Mouse (Mus musculus) hindbrain, embryonic 16.5 days (tissue): ENCODE data around the gene Capn8. TPM values are rescaled to one million over a fixed set of nuclear protein-coding genes. Genes with fewer than 3 reads are reported as not detected.

Experiments
- ATAC-seq: fragments of 200-750 bp; cut with Nextera tagmentation; 2 replicates; pipeline ENCODE4 v1.8.0; 2017; ENCODE audit warnings: moderate TSS enrichment, moderate library complexity
- H3K27ac ChIP-seq: fragments of 300-500 bp; sonication (generic); 2 replicates; pipeline ENCODE4 v1.5.1; 2014; ENCODE audit warnings: low read depth, mild to moderate bottlenecking, control low read depth, low read length, moderate library complexity
- H3K27me3 ChIP-seq: fragments of 300-500 bp; sonication (generic); replicated peaks from 2 replicates; pipeline ENCODE4 v1.6.1; 2014; ENCODE audit warnings: low read length; ENCODE audit not compliant: control insufficient read depth, insufficient read depth
- H3K36me3 ChIP-seq: fragments of 300-500 bp; sonication (generic); 2 replicates; pipeline ENCODE4 v1.6.1; 2014; ENCODE audit warnings: mild to moderate bottlenecking, low read length, moderate library complexity, mixed read lengths; ENCODE audit not compliant: control insufficient read depth, insufficient read depth
- H3K4me1 ChIP-seq: fragments of 300-500 bp; sonication (generic); 2 replicates; pipeline ENCODE4 v1.6.1; 2014; ENCODE audit warnings: low read depth, low read length; ENCODE audit not compliant: control insufficient read depth, insufficient read depth
- H3K4me2 ChIP-seq: fragments of 300-500 bp; sonication (generic); 2 replicates; pipeline ENCODE4 v1.6.1; 2014; ENCODE audit warnings: mild to moderate bottlenecking, low read length, control low read depth, moderate library complexity
- H3K4me3 ChIP-seq: fragments of 300-500 bp; sonication (generic); 2 replicates; pipeline ENCODE4 v1.5.1; 2014; ENCODE audit warnings: mild to moderate bottlenecking, low read length, control low read depth, moderate library complexity
- H3K9ac ChIP-seq: fragments of 300-500 bp; sonication (generic); 2 replicates; pipeline ENCODE4 v1.6.1; 2014; ENCODE audit warnings: low read depth, mild to moderate bottlenecking, control low read depth, low read length, moderate library complexity
- H3K9me3 ChIP-seq: fragments of 300-500 bp; sonication (generic); 2 replicates; pipeline ENCODE4 v1.6.1; 2014; ENCODE audit warnings: mild to moderate bottlenecking, low read length, moderate library complexity; ENCODE audit not compliant: control insufficient read depth
- WGBS: fragments of 180-500 bp; shearing (Covaris S2); extraction: QIAGEN DNeasy Blood & Tissue Kit; methylation state at CpG from one replicate; pipeline ENCODE4 v1.1.7; 2014; 5-methylcytosine and 5-hydroxymethylcytosine counted together
- polyA plus RNA-seq: library from polyadenylated mRNA; unstranded; fragments of >200 nt; fragmentation: Nextera tagmentation; extraction: Ambion mirVana; gene quantifications from 2 replicates; pipeline ENCODE4 v1.2.1, GENCODE M21; 2015

Gene Capn8
- polyA plus RNA-seq, 1 experiment from 2014 or later: 0.09 TPM

GRCm38 (mm10) chr1:182522961-182523360, 41.8 kb upstream of the Capn8 start:
- H3K4me3 ChIP-seq: no peak overlapping the region
- no peak overlapping the region for H3K9ac ChIP-seq
- WGBS: 80% methylated on average over 5 of the region's 5 CpGs
- peaks cover 3% of the 10 kb centered on the region for H3K4me1 ChIP-seq
- H3K27me3 ChIP-seq: no peaks in the 10 kb centered on the region
- no peak overlapping the region for H3K4me2 ChIP-seq
- no peak overlapping the region for H3K27ac ChIP-seq
- no peak for ATAC-seq
- no peaks in the 10 kb centered on the region for H3K36me3 ChIP-seq
- no peaks in the 10 kb centered on the region for H3K9me3 ChIP-seq

- ATAC-seq: no peak
- Histone ChIP-seq H3K36me3 (no peaks in the 10 kb centered on the region), H3K27ac (no peak overlapping the region), H3K9ac (no peak overlapping the region), H3K4me1 (peaks cover 7% of the 10 kb centered on the region), H3K27me3 (no peaks in the 10 kb centered on the region), H3K4me2 (no peak overlapping the region), H3K9me3 (no peaks in the 10 kb centered on the region), H3K4me3 (no peak overlapping the region)
- 90% methylated on average over 3 of the region's 3 CpGs for WGBS
Observed at GRCm38 (mm10) chr1:182523692-182524091, 41.1 kb upstream of the Capn8 start.

DNA sequence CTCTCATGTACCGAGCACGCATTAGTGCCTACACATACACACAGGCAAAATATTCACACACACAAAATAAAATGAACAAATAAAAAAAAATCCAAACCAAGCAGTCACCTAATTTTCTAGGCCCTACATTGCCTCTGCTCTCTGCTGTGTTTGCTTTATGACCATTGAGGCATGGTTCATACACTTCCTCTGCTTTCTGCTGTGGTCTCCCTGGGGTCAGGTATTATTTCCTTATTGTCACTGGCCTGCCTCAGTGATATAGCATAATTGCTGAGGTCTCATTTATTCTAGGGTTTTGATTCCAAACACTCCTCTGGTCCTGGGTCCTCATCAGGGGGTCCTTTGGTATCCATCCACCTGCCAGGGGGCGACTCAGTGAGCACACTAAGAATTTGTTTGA, 39.2 kb upstream of the Capn8 start:
- H3K36me3 ChIP-seq: no peaks in the 10 kb centered on the region
- H3K4me1 ChIP-seq: peaks cover 7% of the 10 kb centered on the region
- whole genome bisulfite sequencing: 90% methylated on average over 3 of the region's 3 CpGs
- no peak for ATAC-seq
- no peak overlapping the region for H3K4me2 ChIP-seq
- no peak overlapping the region for H3K4me3 ChIP-seq
- H3K9me3 ChIP-seq: no peaks in the 10 kb centered on the region
- no peaks in the 10 kb centered on the region for H3K27me3 ChIP-seq
- no peak overlapping the region for H3K27ac ChIP-seq
- H3K9ac ChIP-seq: no peak overlapping the region

- Histone ChIP-seq H3K36me3 (no peaks in the 10 kb centered on the region), H3K4me2 (no peak overlapping the region), H3K27ac (no peak overlapping the region), H3K27me3 (no peaks in the 10 kb centered on the region), H3K4me1 (peaks cover 7% of the 10 kb centered on the region), H3K4me3 (no peak overlapping the region), H3K9me3 (no peaks in the 10 kb centered on the region), H3K9ac (no peak overlapping the region)
- 44% methylated on average over 13 of the region's 13 CpGs for WGBS
- no peak for ATAC-seq
Observed at GRCm38 (mm10) chr1:182527261-182527766, 37.5 kb upstream of the Capn8 start.

DNA sequence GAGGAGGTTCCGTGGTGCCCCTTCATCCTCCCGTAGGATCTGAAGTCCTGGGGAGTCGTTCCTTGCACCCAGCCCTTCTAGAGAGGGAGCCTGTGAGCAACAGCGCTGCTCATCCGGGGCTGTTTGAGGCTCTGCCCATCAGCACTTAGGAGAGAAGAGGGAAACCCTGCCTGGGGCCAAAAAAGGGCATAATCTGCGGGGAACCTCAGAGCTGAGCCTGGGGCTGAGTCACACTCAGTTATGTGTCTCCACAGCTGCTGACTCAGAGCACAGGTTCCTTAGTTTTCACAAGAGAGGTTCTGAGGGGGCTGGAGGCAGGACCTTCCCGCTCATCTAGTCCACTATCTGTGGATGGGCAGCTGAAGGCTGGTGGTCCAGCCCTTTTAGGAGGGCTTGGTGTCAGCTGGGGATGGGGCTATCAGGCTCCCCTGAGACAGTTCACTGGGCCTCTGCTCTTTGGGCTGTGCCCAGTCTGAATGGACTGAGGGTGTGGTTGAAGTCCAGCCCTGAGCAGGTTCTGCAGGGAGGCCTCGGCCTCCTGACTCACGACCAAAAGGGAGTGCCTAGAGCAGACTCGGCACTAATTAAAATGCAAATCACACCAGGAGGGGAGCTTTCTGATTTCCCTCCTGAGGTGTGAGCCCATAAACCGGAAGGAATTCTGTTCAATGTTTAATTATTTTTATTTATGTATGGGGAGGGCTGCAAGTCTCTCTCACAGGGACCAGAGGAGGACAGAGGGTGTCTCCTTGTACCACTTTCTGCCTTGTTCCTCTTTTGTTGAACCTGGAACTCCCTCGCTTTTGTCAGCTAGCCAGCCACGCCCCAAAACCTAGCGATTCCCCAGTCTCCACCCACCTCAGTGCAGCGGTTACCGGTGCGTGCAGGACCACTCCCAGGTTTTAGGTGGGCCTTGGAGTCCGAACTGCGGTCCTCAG, 36.6 kb upstream of the Capn8 start:
- Histone ChIP-seq H3K4me2 (peak overlapping the region; percentile 39), H3K4me1 (peaks cover 7% of the 10 kb centered on the region), H3K9ac (peak overlapping the region; percentile 36; the same call in 1 of the 2 replicates), H3K27ac (no peak overlapping the region), H3K4me3 (no peak overlapping the region), H3K36me3 (no peaks in the 10 kb centered on the region), H3K9me3 (no peaks in the 10 kb centered on the region), H3K27me3 (no peaks in the 10 kb centered on the region)
- 11% methylated on average over 19 of the region's 19 CpGs for WGBS
- no peak for ATAC-seq

GRCm38 (mm10) chr1:182533583-182533982, 31.2 kb upstream of the Capn8 start:
- no peak for ATAC-seq
- H3K9ac ChIP-seq: no peak overlapping the region
- H3K4me2 ChIP-seq: no peak overlapping the region
- WGBS: 78% methylated on average over 3 of the region's 3 CpGs
- no peaks in the 10 kb centered on the region for H3K4me1 ChIP-seq
- H3K27me3 ChIP-seq: no peaks in the 10 kb centered on the region
- no peaks in the 10 kb centered on the region for H3K9me3 ChIP-seq
- H3K36me3 ChIP-seq: no peaks in the 10 kb centered on the region
- no peak overlapping the region for H3K27ac ChIP-seq
- no peak overlapping the region for H3K4me3 ChIP-seq

DNA sequence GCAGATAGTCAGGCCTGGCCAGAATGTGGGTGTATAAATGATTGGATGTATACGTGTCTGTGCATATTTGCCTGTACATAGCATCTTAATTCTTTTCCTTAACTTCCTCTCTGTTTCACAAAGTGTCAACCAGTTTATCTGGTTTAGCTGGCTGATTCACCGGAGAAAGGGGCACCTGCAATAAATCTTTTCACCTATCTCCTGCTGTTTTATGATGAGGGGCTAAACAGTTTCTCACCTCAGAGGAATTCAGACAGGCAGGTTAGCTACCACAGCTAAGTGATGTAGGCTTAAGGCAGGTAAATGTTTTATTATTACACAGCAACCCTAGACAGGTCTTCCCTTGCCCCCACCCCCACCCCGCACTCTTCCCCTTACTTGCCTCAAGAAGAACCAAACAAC, 29.7 kb upstream of the Capn8 start:
- peaks cover 3% of the 10 kb centered on the region for H3K4me1 ChIP-seq
- no peaks in the 10 kb centered on the region for H3K27me3 ChIP-seq
- no peak overlapping the region for H3K4me2 ChIP-seq
- H3K27ac ChIP-seq: no peak overlapping the region
- no peaks in the 10 kb centered on the region for H3K36me3 ChIP-seq
- ATAC-seq: no peak
- WGBS: 87% methylated on average over 3 of the region's 3 CpGs
- no peak overlapping the region for H3K4me3 ChIP-seq
- no peaks in the 10 kb centered on the region for H3K9me3 ChIP-seq
- no peak overlapping the region for H3K9ac ChIP-seq

- H3K9me3 ChIP-seq: no peaks in the 10 kb centered on the region
- peak overlapping the region; percentile 46 for H3K4me3 ChIP-seq
- 0 out of 2 replicates have a peak, but pooled peaks cover 4% of the 10 kb centered on the region for H3K27me3 ChIP-seq
- peaks cover 3% of the 10 kb centered on the region for H3K4me1 ChIP-seq
- H3K4me2 ChIP-seq: peak overlapping the region; percentile 82
- H3K36me3 ChIP-seq: no peaks in the 10 kb centered on the region
- WGBS: 17% methylated on average over 9 of the region's 9 CpGs
- peak; percentile 93 for ATAC-seq
- peak overlapping the region; percentile 79 for H3K9ac ChIP-seq
- peak overlapping the region; percentile 84 for H3K27ac ChIP-seq
Observed at GRCm38 (mm10) chr1:182539023-182539940, 25.5 kb upstream of the Capn8 start.

- Histone ChIP-seq H3K4me2 (no peak overlapping the region), H3K27me3 (0 out of 2 replicates have a peak, but pooled peaks cover 4% of the 10 kb centered on the region), H3K4me3 (no peak overlapping the region), H3K4me1 (peaks cover 3% of the 10 kb centered on the region), H3K9me3 (no peaks in the 10 kb centered on the region; the same call in 1 of the 2 replicates), H3K9ac (no peak overlapping the region), H3K27ac (no peak overlapping the region), H3K36me3 (no peaks in the 10 kb centered on the region)
- WGBS: 77% methylated on average over 5 of the region's 5 CpGs
- ATAC-seq: no peak
Observed at GRCm38 (mm10) chr1:182542110-182542509, 22.7 kb upstream of the Capn8 start.
